Mouse (Mus musculus): ENCODE results near the gene Prkab1.
A peak's percentile ranks its signal among the peaks of the same experiment; 100 is the strongest.

Gene Prkab1

GRCm38 (mm10) chr5:116024327-116024739 lies at the start of gene Prkab1:
TSS of gene Prkab1 (minus strand) at chr5:116024508.
- DNase-seq, result peak; percentile 98

GRCm38 (mm10) chr5:116069618-116070017 lies 45.3 kb upstream of the Prkab1 start:
- no peak for DNase-seq

- no peak for DNase-seq
Measured at GRCm38 (mm10) chr5:116052826-116053225, 28.5 kb upstream of the Prkab1 start.

GRCm38 (mm10) chr5:116052171-116052570 lies 27.9 kb upstream of the Prkab1 start:
- no peak for DNase-seq

GRCm38 (mm10) chr5:116049821-116050220 lies 25.5 kb upstream of the Prkab1 start:
- DNase-seq, result no peak

- no peak for DNase-seq
Measured at GRCm38 (mm10) chr5:116048321-116048720, 24.0 kb upstream of the Prkab1 start.

- no peak for DNase-seq
Measured at GRCm38 (mm10) chr5:116046246-116046645, 21.9 kb upstream of the Prkab1 start.

- DNase-seq, result no peak
Measured at GRCm38 (mm10) chr5:116045581-116045980, 21.3 kb upstream of the Prkab1 start.

- DNase-seq, result no peak
Measured at GRCm38 (mm10) chr5:116042241-116042640, 17.9 kb upstream of the Prkab1 start.

- DNase-seq, result no peak
Measured at GRCm38 (mm10) chr5:116039706-116040105, 15.4 kb upstream of the Prkab1 start.

- no peak for DNase-seq
Measured at GRCm38 (mm10) chr5:116037731-116038130, 13.4 kb upstream of the Prkab1 start.

- no peak for DNase-seq
Measured at GRCm38 (mm10) chr5:116036465-116036864, 12.2 kb upstream of the Prkab1 start.

- DNase-seq, result peak; percentile 83
Measured at GRCm38 (mm10) chr5:116031190-116031577, 6.9 kb upstream of the Prkab1 start.

GRCm38 (mm10) chr5:116030566-116031189 lies 6.4 kb upstream of the Prkab1 start:
- DNase-seq, result no peak

- no peak for DNase-seq
Measured at GRCm38 (mm10) chr5:116029071-116029470, 4.8 kb upstream of the Prkab1 start.

- DNase-seq, result no peak
Measured at GRCm38 (mm10) chr5:116026561-116026960, 2.3 kb upstream of the Prkab1 start.

- no peak for DNase-seq
Measured at GRCm38 (mm10) chr5:116026107-116026506, 1.8 kb upstream of the Prkab1 start.

- peak; percentile 65 for DNase-seq
Measured at GRCm38 (mm10) chr5:116023821-116024284, 455 bp downstream of the Prkab1 start.

- peak; percentile 33 for DNase-seq
Measured at GRCm38 (mm10) chr5:116023251-116023661, 1.1 kb downstream of the Prkab1 start.

- no peak for DNase-seq
Measured at GRCm38 (mm10) chr5:116022658-116023200, 1.6 kb downstream of the Prkab1 start.

- no peak for DNase-seq
Measured at GRCm38 (mm10) chr5:116022131-116022530, 2.2 kb downstream of the Prkab1 start.

GRCm38 (mm10) chr5:116021552-116021951 lies 2.8 kb downstream of the Prkab1 start:
- DNase-seq, result no peak

GRCm38 (mm10) chr5:116019371-116019770 lies 4.9 kb downstream of the Prkab1 start:
- no peak for DNase-seq

- no peak for DNase-seq
Measured at GRCm38 (mm10) chr5:116018784-116019183, 5.5 kb downstream of the Prkab1 start.

- DNase-seq, result no peak
Measured at GRCm38 (mm10) chr5:116018196-116018595, 6.1 kb downstream of the Prkab1 start.
